ENCODE assay signal across 23 mouse cellular contexts in genomic region chr14:18217158-18217557, GRCm38 (mm10). TPM values are rescaled to one million over a fixed set of nuclear protein-coding genes. Genes with fewer than 3 reads are reported as not detected.
DNase-seq lines count a peak whose midpoint lies in the region; ATAC-seq and TF ChIP-seq lines count a peak whose summit lies in the region.
"Had no signal": no experiment of that assay in that cellular context is flagged by ENCODE, and none has a peak within 500 bp of the region (broad histone marks: within the 10 kb centered on the region; RNA-seq: fewer than 3 reads in every experiment).

No protein-coding gene starts in this region.

- peaks cover 6% of the 10 kb centered on the region; the same call in 1 of the 2 replicates for H3K36me3 ChIP-seq in forebrain, postnatal 0 days (ENCODE audit: insufficient read depth)
- no peaks in the 10 kb centered on the region for H3K36me3 ChIP-seq in forebrain, embryonic 12.5 days (replicated peaks)
- H3K36me3 ChIP-seq in intestine, embryonic 14.5 days (ENCODE audit: control insufficient read depth, insufficient read depth, low read length), result no peaks in the 10 kb centered on the region
- H3K36me3 ChIP-seq in intestine, embryonic 16.5 days (ENCODE audit: control insufficient read depth, insufficient read depth, low read length), result no peaks in the 10 kb centered on the region
- H3K36me3 ChIP-seq: embryonic facial prominence, embryonic 12.5 days; embryonic facial prominence, embryonic 15.5 days; hindbrain, embryonic 10.5 days; hindbrain, embryonic 13.5 days had no signal

- no peak overlapping the region for H3K4me2 ChIP-seq in forebrain, postnatal 0 days (ENCODE audit: low read depth)
- H3K4me2 ChIP-seq in forebrain, embryonic 12.5 days, result no peak overlapping the region
- H3K4me2 ChIP-seq in intestine, embryonic 14.5 days (ENCODE audit: low read length), result no peak overlapping the region
- H3K4me2 ChIP-seq in intestine, embryonic 16.5 days (ENCODE audit: low read depth, low read length), result no peak overlapping the region
- H3K4me2 ChIP-seq: embryonic facial prominence, embryonic 12.5 days; embryonic facial prominence, embryonic 15.5 days; forebrain, embryonic 13.5 days; heart, embryonic 11.5 days; hindbrain, embryonic 13.5 days had no signal

- no peaks in the 10 kb centered on the region for H3K4me1 ChIP-seq in forebrain, postnatal 0 days (ENCODE audit: insufficient read depth)
- no peaks in the 10 kb centered on the region for H3K4me1 ChIP-seq in forebrain, embryonic 12.5 days
- no peaks in the 10 kb centered on the region for H3K4me1 ChIP-seq in intestine, embryonic 14.5 days (replicated peaks; ENCODE audit: control insufficient read depth, insufficient read depth, low read length)
- no peaks in the 10 kb centered on the region for H3K4me1 ChIP-seq in intestine, embryonic 16.5 days (ENCODE audit: control insufficient read depth, insufficient read depth, low read length)
- H3K4me1 ChIP-seq: embryonic facial prominence, embryonic 12.5 days; embryonic facial prominence, embryonic 15.5 days; forebrain, embryonic 13.5 days; hindbrain, embryonic 10.5 days; hindbrain, embryonic 13.5 days had no signal

- no peak overlapping the region for H3K4me3 ChIP-seq in forebrain, postnatal 0 days (ENCODE audit: low read depth, low read length)
- no peak overlapping the region for H3K4me3 ChIP-seq in forebrain, embryonic 12.5 days (replicated peaks)
- no peak overlapping the region for H3K4me3 ChIP-seq in intestine, embryonic 14.5 days (ENCODE audit: low read depth, low read length)
- no peak overlapping the region for H3K4me3 ChIP-seq in intestine, embryonic 16.5 days (ENCODE audit: low read length)
- H3K4me3 ChIP-seq: embryonic facial prominence, embryonic 12.5 days; embryonic facial prominence, embryonic 15.5 days; forebrain, embryonic 13.5 days; hindbrain, embryonic 10.5 days; hindbrain, embryonic 13.5 days had no signal

- DNase-seq in forebrain, postnatal 0 days, result peak; percentile 32
- DNase-seq in intestine, embryonic 14.5 days (ENCODE audit: low spot score), result peak; percentile 21
- peak; percentile 26 to 68 for DNase-seq in layer of hippocampus, postnatal 14 days (ENCODE audit: low spot score in 2 of 2)
- DNase-seq in layer of hippocampus, adult 11-12 months (ENCODE audit: low spot score), result no peak
- DNase-seq: adrenal gland, adult 2 months; adrenal gland, postnatal 14 days; cerebellum, adult 11 months; cerebellum, adult 2 months; cerebellum, adult 9-11 months; cerebellum, postnatal 25 days; gastrocnemius, postnatal 36 days; heart, postnatal 36 days had no signal

- ATAC-seq in forebrain, postnatal 0 days, result peak; percentile 74
- no peak for ATAC-seq in forebrain, embryonic 12.5 days (ENCODE audit: low FRiP score)
- no peak for ATAC-seq in intestine, embryonic 14.5 days (replicated peaks; ENCODE audit: low FRiP score, low TSS enrichment, low read depth)
- no peak for ATAC-seq in intestine, embryonic 16.5 days
- ATAC-seq: CD4-positive, CD25-positive, alpha-beta regulatory T cell, adult 4 months; forebrain, embryonic 13.5 days; hindbrain, embryonic 16.5 days; intestine, postnatal 0 days had no signal

- no peak overlapping the region for H3K9ac ChIP-seq in forebrain, postnatal 0 days
- H3K9ac ChIP-seq in forebrain, embryonic 12.5 days, result no peak overlapping the region
- H3K9ac ChIP-seq in intestine, embryonic 14.5 days (ENCODE audit: low read length), result no peak overlapping the region
- H3K9ac ChIP-seq in intestine, embryonic 16.5 days (ENCODE audit: low read depth, low read length), result no peak overlapping the region
- H3K9ac ChIP-seq: embryonic facial prominence, embryonic 12.5 days; embryonic facial prominence, embryonic 15.5 days; forebrain, embryonic 13.5 days; hindbrain, embryonic 13.5 days had no signal

- H3K9me3 ChIP-seq in forebrain, postnatal 0 days (ENCODE audit: low read length), result no peaks in the 10 kb centered on the region
- no peaks in the 10 kb centered on the region for H3K9me3 ChIP-seq in forebrain, embryonic 12.5 days
- no peaks in the 10 kb centered on the region for H3K9me3 ChIP-seq in intestine, embryonic 14.5 days (ENCODE audit: control insufficient read depth, low read length)
- H3K9me3 ChIP-seq in intestine, embryonic 16.5 days (ENCODE audit: control insufficient read depth, low read length), result no peaks in the 10 kb centered on the region
- H3K9me3 ChIP-seq: embryonic facial prominence, embryonic 12.5 days; embryonic facial prominence, embryonic 15.5 days; forebrain, embryonic 13.5 days; hindbrain, embryonic 10.5 days; hindbrain, embryonic 13.5 days had no signal

- no peak overlapping the region for H3K27ac ChIP-seq in forebrain, postnatal 0 days (ENCODE audit: low read depth, low read length)
- no peak overlapping the region for H3K27ac ChIP-seq in forebrain, embryonic 12.5 days
- no peak overlapping the region for H3K27ac ChIP-seq in intestine, embryonic 14.5 days (ENCODE audit: low read depth)
- H3K27ac ChIP-seq in intestine, embryonic 16.5 days (ENCODE audit: low read length), result no peak overlapping the region
- H3K27ac ChIP-seq: embryonic facial prominence, embryonic 12.5 days; embryonic facial prominence, embryonic 15.5 days; forebrain, embryonic 13.5 days; hindbrain, embryonic 10.5 days; hindbrain, embryonic 13.5 days had no signal

- no peaks in the 10 kb centered on the region for H3K27me3 ChIP-seq in forebrain, postnatal 0 days (ENCODE audit: insufficient read depth, low read length)
- H3K27me3 ChIP-seq in forebrain, embryonic 12.5 days, result no peaks in the 10 kb centered on the region
- H3K27me3 ChIP-seq in intestine, embryonic 14.5 days (replicated peaks; ENCODE audit: control insufficient read depth, insufficient read depth, low read length), result no peaks in the 10 kb centered on the region
- no peaks in the 10 kb centered on the region for H3K27me3 ChIP-seq in intestine, embryonic 16.5 days (replicated peaks; ENCODE audit: control insufficient read depth, insufficient read depth, low read length)
- H3K27me3 ChIP-seq: embryonic facial prominence, embryonic 12.5 days; embryonic facial prominence, embryonic 15.5 days; forebrain, embryonic 13.5 days; hindbrain, embryonic 13.5 days had no signal

- 58% methylated on average over 1 of the region's 1 CpGs for WGBS in forebrain, postnatal 0 days
- 100% methylated on average over 1 of the region's 1 CpGs for WGBS in forebrain, embryonic 12.5 days
- WGBS in intestine, embryonic 14.5 days, result 78% methylated on average over 1 of the region's 1 CpGs
- 100% methylated on average over 1 of the region's 1 CpGs for WGBS in intestine, embryonic 16.5 days

- TF ChIP-seq CTCF in forebrain, postnatal 0 days (IDR thresholded peaks at IDR 0.05; ENCODE audit: low read depth), result no peak

RNA-seq across cellular contexts. Expression of gene Nr1d2, which starts 21.8 kb away (rescaled TPM):
- total RNA-seq in forebrain, postnatal 0 days (2014; rRNA removed), result 21.1 and 24.4 TPM in 2 replicates
- 5.6 and 7.1 TPM in 2 replicates for polyA plus RNA-seq in forebrain, postnatal 0 days (2015; fragmentation: Nextera tagmentation; extraction: Ambion mirVana)
- polyA plus RNA-seq in forebrain, embryonic 12.5 days (2016; fragmentation: Nextera tagmentation; extraction: Ambion mirVana), result 7.0 and 7.5 TPM in 2 replicates
- polyA plus RNA-seq in intestine, embryonic 14.5 days (2014; fragmentation: Nextera tagmentation; extraction: Ambion mirVana), result 8.8 and 8.9 TPM in 2 replicates
- 3.6 and 3.8 TPM in 2 replicates for polyA plus RNA-seq in intestine, embryonic 16.5 days (2015; fragmentation: Nextera tagmentation; extraction: Ambion mirVana)
- 10 to 100 TPM; 49.5 to 50.3 TPM for total RNA-seq in layer of hippocampus, postnatal 14 days (2021)

RNA-seq across cellular contexts. Expression of gene Nkiras1, which starts 53.8 kb away (rescaled TPM):
- 19.2 and 23.8 TPM in 2 replicates for total RNA-seq in forebrain, postnatal 0 days (2014; rRNA removed)
- 47.1 and 54.9 TPM in 2 replicates for polyA plus RNA-seq in forebrain, postnatal 0 days (2015; fragmentation: Nextera tagmentation; extraction: Ambion mirVana)
- 17.5 and 19.3 TPM in 2 replicates for polyA plus RNA-seq in forebrain, embryonic 12.5 days (2016; fragmentation: Nextera tagmentation; extraction: Ambion mirVana)
- polyA plus RNA-seq in intestine, embryonic 14.5 days (2014; fragmentation: Nextera tagmentation; extraction: Ambion mirVana), result 12.7 and 13.3 TPM in 2 replicates
- 14.5 and 15.9 TPM in 2 replicates for polyA plus RNA-seq in intestine, embryonic 16.5 days (2015; fragmentation: Nextera tagmentation; extraction: Ambion mirVana)
- 10 to 100 TPM; 79.7 to 82.3 TPM for total RNA-seq in layer of hippocampus, postnatal 14 days (2021)

RNA-seq across cellular contexts. Expression of gene Rpl15, which starts 54.0 kb away (rescaled TPM):
- 701 and 898 TPM in 2 replicates for total RNA-seq in forebrain, postnatal 0 days (2014; rRNA removed)
- 300 and 371 TPM in 2 replicates for polyA plus RNA-seq in forebrain, postnatal 0 days (2015; fragmentation: Nextera tagmentation; extraction: Ambion mirVana)
- polyA plus RNA-seq in forebrain, embryonic 12.5 days (2016; fragmentation: Nextera tagmentation; extraction: Ambion mirVana), result 340 and 366 TPM in 2 replicates
- polyA plus RNA-seq in intestine, embryonic 14.5 days (2014; fragmentation: Nextera tagmentation; extraction: Ambion mirVana), result 533 and 537 TPM in 2 replicates
- polyA plus RNA-seq in intestine, embryonic 16.5 days (2015; fragmentation: Nextera tagmentation; extraction: Ambion mirVana), result 349 and 396 TPM in 2 replicates
- total RNA-seq in layer of hippocampus, postnatal 14 days (2021), result 100 to 1,000 TPM; 438 to 477 TPM
